Mouse (Mus musculus): ENCODE data around the gene Lhpp.

The Lhpp gene

DNA sequence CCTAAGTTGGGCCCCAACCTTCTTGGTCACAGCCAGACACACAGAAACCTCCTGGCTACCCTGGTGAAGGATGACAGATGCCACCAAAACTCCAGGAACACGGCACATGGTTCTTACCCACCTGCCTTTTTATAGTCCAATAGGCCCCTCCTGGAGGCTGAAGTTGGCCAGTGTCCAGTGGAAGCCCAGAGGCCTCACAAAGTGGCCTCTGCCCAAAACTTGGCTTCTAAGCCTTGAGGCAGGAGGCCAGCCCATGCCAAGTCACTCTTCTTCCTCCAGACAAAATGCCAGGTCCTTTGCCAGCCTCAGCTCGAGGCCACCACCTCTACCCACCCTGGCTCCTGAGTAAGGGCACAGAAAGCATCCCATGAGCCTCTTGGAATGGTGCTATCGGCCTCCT lies 72.5 kb downstream of the Lhpp start:
- no peak for DNase-seq

DNA sequence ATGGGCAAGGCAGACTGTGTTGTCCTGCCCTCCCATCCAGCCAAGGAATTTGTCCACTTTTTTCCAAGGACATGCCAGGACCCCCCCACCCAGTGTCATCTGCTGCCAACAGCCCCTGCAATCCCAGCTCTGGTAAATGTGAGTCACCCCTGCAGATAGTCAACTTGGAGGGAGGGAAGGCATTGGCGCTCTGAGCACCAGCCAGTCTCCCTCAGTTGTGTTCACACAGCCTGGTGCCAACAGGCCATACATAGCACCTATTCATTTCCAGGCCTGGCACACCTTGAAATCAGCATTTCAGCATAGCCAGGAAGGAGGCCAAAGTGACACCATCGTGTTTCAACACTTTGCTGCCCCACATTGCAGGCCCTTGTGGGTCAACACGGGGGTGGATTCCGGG lies 73.5 kb downstream of the Lhpp start:
- no peak for DNase-seq

- peak in 1 of 2 experiments; percentile 26 for DNase-seq
Observed at GRCm38 (mm10) chr7:132686515-132686914, 76.1 kb downstream of the Lhpp start.

DNA sequence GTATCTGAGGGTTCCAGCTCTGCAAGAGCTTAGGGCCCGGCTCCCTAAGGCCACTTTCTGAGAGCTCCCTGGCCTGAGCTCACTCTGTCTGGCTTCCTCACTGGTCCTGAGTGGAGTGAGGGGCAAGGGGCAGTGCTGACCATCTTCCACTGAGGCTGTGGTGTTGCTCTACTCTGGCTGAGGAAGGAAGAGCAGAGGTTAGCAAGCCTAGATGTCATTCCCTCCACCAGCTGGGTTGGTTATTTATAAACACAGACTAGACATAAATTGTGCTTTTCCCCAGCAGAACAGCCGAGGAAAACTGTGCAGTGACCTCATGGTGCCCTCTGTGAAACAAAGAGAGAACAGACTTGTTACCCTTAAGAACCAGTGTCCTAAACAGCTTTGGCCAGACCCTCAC lies 77.5 kb downstream of the Lhpp start:
- no peak for DNase-seq

GRCm38 (mm10) chr7:132688721-132689120 lies 78.3 kb downstream of the Lhpp start:
- DNase-seq, result no peak

- no peak for DNase-seq
Observed at GRCm38 (mm10) chr7:132689722-132690121, 79.3 kb downstream of the Lhpp start.

- no peak for DNase-seq
Observed at GRCm38 (mm10) chr7:132690716-132691472, 80.5 kb downstream of the Lhpp start.

GRCm38 (mm10) chr7:132692719-132693118 lies 82.3 kb downstream of the Lhpp start:
- no peak for DNase-seq

- DNase-seq, result no peak
Observed at GRCm38 (mm10) chr7:132693561-132693960, 83.1 kb downstream of the Lhpp start.

GRCm38 (mm10) chr7:132697258-132697796 lies 86.9 kb downstream of the Lhpp start:
- DNase-seq, result no peak

DNA sequence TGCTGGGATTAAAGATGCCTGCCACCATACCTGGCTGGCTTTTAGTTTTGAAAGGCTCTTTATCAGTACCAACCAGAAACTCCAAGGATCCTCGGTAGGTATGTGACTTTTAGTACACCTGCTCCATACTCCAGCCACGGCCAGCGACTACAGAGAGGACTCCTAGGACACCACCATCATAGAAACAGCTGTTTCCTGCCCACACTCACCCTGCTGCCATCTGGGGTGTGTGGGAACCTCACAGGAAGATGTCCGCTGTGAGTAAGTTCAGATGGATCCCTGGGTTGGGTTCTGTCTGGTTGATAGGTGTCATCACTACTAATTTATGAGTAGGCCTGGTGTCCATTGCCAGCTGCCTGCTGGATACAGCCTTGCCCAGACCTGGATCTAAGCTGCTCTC lies 88.3 kb downstream of the Lhpp start:
- no peak for DNase-seq

GRCm38 (mm10) chr7:132699165-132699564 lies 88.7 kb downstream of the Lhpp start:
- DNase-seq, result no peak

DNA sequence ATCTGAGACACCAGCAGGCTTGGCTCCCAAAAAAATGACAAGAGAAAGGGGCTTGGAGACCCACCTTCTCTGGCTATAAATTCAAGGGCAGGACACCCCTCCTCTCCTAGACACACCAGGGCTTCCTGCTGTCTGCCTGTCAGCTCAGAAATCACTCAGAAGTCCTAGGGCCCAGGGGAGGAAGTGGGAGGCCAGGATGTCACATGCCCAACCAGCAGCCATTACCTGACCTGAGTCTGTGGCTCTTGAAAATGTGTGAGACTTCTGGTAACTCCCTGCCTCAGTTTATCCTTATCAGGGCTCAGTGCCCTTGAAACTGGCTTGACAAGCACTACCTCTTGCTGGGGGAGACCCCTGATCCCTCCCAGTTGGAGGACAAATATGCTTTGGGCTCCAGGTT lies 89.2 kb downstream of the Lhpp start:
- no peak for DNase-seq

- DNase-seq, result no peak
Observed at GRCm38 (mm10) chr7:132700107-132700506, 89.7 kb downstream of the Lhpp start.

GRCm38 (mm10) chr7:132701412-132701811 lies 91.0 kb downstream of the Lhpp start:
- DNase-seq, result no peak

GRCm38 (mm10) chr7:132702024-132702423 lies 91.6 kb downstream of the Lhpp start:
- DNase-seq, result no peak

- no peak for DNase-seq
Observed at GRCm38 (mm10) chr7:132702492-132703070, 92.1 kb downstream of the Lhpp start.

DNA sequence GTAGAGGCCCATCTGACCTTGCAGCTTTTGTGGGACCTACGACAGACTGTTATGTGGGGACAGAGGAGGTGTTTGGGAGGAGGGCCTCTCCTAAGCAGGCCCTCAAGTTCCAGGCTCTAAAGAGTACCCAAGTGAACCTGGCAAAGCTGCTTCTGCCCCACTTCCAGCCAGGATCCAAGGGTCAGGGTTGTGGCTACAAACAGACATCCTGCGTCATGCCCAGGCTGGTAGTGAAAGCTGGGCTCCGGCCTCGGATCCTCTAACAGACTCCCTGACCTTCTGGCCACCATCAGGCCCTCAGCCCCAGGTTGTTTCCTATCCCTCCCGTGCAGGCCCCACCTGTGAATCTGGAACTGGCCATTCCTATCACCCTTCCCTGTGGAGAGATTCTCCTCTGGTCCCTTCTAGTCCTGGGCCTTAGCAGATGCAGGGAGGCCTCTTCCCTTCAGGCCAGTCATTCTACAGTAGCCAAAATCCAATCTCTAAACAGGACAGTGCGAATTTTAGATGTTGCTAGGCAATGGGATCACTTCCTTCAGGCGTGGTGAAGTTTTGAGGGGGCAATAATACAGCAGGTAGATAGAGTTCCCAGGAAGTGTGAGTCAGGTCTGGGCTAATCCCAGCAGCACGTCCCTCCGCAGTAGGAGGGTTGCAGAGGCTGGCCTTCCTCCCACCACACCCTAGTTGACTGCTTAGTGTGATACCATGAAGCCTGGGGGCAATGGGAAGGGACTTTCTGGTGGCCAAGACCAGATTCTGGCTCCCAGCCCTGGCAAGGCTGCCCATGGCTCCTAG lies 93.3 kb downstream of the Lhpp start:
- no peak for DNase-seq

GRCm38 (mm10) chr7:132704310-132704875 lies 94.0 kb downstream of the Lhpp start:
- no peak for DNase-seq

- DNase-seq, result no peak
Observed at GRCm38 (mm10) chr7:132705130-132705529, 94.7 kb downstream of the Lhpp start.

- no peak for DNase-seq
Observed at GRCm38 (mm10) chr7:132711579-132711978, 101.1 kb downstream of the Lhpp start.

DNA sequence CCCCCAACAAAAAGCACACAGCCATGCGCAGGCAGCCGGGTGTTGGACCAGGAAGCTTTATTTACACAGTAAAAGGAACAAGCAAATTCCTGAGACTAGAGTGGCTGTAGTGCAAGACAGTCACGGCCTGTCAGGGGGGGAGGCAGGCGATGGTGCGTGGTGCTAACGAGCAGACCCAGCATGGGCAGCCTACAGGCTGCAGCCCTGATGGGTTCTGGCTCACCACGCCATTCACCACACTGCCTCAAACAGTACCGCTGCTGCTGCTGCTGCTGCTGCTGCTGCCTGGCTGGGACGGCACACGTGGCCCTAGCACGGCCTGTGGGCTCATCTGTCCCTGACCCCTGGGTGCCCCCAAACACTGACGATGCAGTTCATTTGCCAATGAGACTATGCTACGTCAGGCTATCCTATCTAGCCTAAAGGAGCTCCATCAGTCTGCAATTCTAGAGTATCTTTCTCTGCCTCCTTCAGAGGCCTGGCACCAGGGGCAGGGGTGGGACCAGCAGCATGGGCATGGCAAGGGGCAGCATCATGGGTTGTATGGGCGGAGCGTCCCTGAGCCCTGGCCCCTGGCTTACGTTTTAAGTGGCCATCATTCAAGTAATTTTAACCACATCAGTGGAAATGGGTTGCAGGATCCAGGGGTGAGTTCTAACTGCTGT lies 101.7 kb downstream of the Lhpp start:
- DNase-seq, result no peak

DNA sequence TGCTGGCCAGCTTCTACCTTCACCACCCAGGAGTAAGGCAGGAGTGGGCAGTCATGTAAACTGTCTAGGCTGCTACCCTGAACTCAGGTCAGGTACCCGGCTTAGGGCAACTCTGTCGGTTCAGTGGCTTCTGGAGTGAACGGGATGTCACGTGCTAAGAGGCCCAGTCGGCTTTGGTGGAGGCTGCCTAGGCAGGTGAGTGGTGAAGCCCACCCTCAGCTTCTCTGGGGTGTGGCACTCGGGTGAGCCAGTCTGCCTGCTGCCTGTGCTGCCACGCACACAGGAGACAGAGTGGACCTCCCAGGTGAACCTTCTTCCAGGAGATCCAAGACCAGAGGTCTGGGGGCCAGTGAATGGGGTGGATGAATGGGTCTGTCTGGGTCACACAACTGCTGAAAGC lies 102.5 kb downstream of the Lhpp start:
- no peak for DNase-seq

Data from spleen, adult 18-20 months (tissue).